In the genomic region with DNA sequence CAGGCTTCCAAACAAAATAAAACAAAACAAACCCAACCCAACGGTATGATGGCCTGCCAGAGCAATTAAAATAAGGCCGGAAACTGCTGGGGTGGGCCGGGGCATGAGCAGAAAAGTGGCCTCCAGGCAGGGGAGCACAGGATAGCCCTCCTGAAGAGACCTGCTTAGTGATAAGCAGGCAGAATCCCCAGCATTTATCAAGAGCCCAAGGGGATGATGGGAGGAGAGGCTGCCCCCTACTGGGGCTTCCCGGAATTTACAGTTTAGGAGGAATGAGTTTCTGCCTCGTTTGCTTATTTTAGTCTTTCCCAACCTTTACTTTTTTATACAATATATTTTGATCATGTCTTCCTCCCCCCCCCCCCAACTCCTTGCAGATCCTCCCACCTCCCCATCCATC, we compare ENCODE assay signal across 18 mouse cellular contexts. TPM values are rescaled to one million over a fixed set of nuclear protein-coding genes. Genes with fewer than 3 reads are reported as not detected.
DNase-seq lines count a peak whose midpoint lies in the region; ATAC-seq and TF ChIP-seq lines count a peak whose summit lies in the region.
"Had no signal": no experiment of that assay in that cellular context is flagged by ENCODE, and none has a peak within 500 bp of the region (broad histone marks: within the 10 kb centered on the region; RNA-seq: fewer than 3 reads in every experiment).

No protein-coding gene starts in this region.

- no peak for TF ChIP-seq EP300 in heart, adult 2 months (IDR thresholded peaks at IDR 0.05; ENCODE audit: insufficient read depth, low read depth, low read length)
- no peak for TF ChIP-seq EP300 in lung, postnatal 0 days (IDR thresholded peaks at IDR 0.05)

- H3K4me3 ChIP-seq in heart, adult 2 months, result no peak overlapping the region
- H3K4me3 ChIP-seq in heart, embryonic 10.5 days, result no peak overlapping the region
- no peak overlapping the region for H3K4me3 ChIP-seq in lung, postnatal 0 days (ENCODE audit: low read depth, low read length)
- H3K4me3 ChIP-seq: embryonic facial prominence, embryonic 15.5 days; hindbrain, embryonic 10.5 days; lung, embryonic 15.5 days had no signal

- no peaks in the 10 kb centered on the region for H3K4me1 ChIP-seq in heart, adult 2 months (ENCODE audit: control insufficient read depth, insufficient read depth, low read length)
- no peaks in the 10 kb centered on the region for H3K4me1 ChIP-seq in heart, embryonic 10.5 days
- no peaks in the 10 kb centered on the region for H3K4me1 ChIP-seq in lung, postnatal 0 days (ENCODE audit: insufficient read depth, low read depth, low read length)
- H3K4me1 ChIP-seq: embryonic facial prominence, embryonic 15.5 days had no signal

- TF ChIP-seq CTCF in heart, adult 2 months (IDR thresholded peaks at IDR 0.05), result peak; percentile 51
- TF ChIP-seq CTCF in lung, postnatal 0 days (IDR thresholded peaks at IDR 0.05), result peak; percentile 26; the same call in 1 of the 2 replicates

- WGBS in heart, adult 2 months, result 87% methylated on average over 5 of the region's 5 CpGs
- WGBS in heart, embryonic 10.5 days, result 75% methylated on average over 5 of the region's 5 CpGs
- 82% methylated on average over 5 of the region's 5 CpGs for WGBS in lung, postnatal 0 days

- H3K36me3 ChIP-seq in heart, adult 2 months (ENCODE audit: control insufficient read depth, insufficient read depth, low read length), result no peaks in the 10 kb centered on the region
- H3K36me3 ChIP-seq in heart, embryonic 10.5 days, result no peaks in the 10 kb centered on the region
- no peaks in the 10 kb centered on the region for H3K36me3 ChIP-seq in lung, postnatal 0 days (ENCODE audit: insufficient read depth, low read length)
- H3K36me3 ChIP-seq: embryonic facial prominence, embryonic 15.5 days; hindbrain, embryonic 10.5 days; lung, embryonic 15.5 days had no signal

- H3K9ac ChIP-seq in heart, adult 2 months (ENCODE audit: low read depth, low read length), result no peak overlapping the region
- H3K9ac ChIP-seq in lung, postnatal 0 days (replicated peaks; ENCODE audit: low read depth), result no peak overlapping the region
- H3K9ac ChIP-seq: embryonic facial prominence, embryonic 15.5 days; lung, embryonic 15.5 days had no signal

- H3K9me3 ChIP-seq in heart, embryonic 10.5 days, result no peaks in the 10 kb centered on the region
- H3K9me3 ChIP-seq in lung, postnatal 0 days (ENCODE audit: low read length), result no peaks in the 10 kb centered on the region
- H3K9me3 ChIP-seq: embryonic facial prominence, embryonic 15.5 days; hindbrain, embryonic 10.5 days; lung, embryonic 15.5 days had no signal

- no peak for ATAC-seq in lung, postnatal 0 days
- ATAC-seq in megakaryocyte progenitor cell, adult 5-6 weeks (replicated peaks; ENCODE audit: poor library complexity), result 0 out of 2 replicates have a peak, but pooled peaks have one; percentile 35
- ATAC-seq: midbrain, embryonic 16.5 days had no signal

- H3K27me3 ChIP-seq in heart, adult 2 months (ENCODE audit: control insufficient read depth, insufficient read depth, low read length), result no peaks in the 10 kb centered on the region
- peaks cover 10% of the 10 kb centered on the region for H3K27me3 ChIP-seq in heart, embryonic 10.5 days (ENCODE audit: insufficient read depth, poor library complexity, severe bottlenecking)
- H3K27me3 ChIP-seq in lung, postnatal 0 days (replicated peaks; ENCODE audit: insufficient read depth, low read length), result no peaks in the 10 kb centered on the region
- H3K27me3 ChIP-seq: lung, embryonic 15.5 days had no signal

- no peak overlapping the region for H3K4me2 ChIP-seq in lung, postnatal 0 days (replicated peaks; ENCODE audit: low read depth, low read length)
- H3K4me2 ChIP-seq: embryonic facial prominence, embryonic 15.5 days; lung, embryonic 15.5 days had no signal

- TF ChIP-seq POLR2A in heart, adult 2 months (IDR thresholded peaks at IDR 0.05; ENCODE audit: insufficient read depth, low read depth, low read length), result no peak

- DNase-seq in heart, adult 2 months, result no peak
- no peak for DNase-seq in heart, embryonic 10.5 days (ENCODE audit: low spot score)
- no peak for DNase-seq in lung, postnatal 0 days (ENCODE audit: low spot score)
- no peak for DNase-seq in lung, postnatal 4 days
- peak; percentile 50 for DNase-seq in ES-CJ7 (ENCODE audit: low read depth, low spot score)
- DNase-seq in gastrocnemius, adult 18-20 months (ENCODE audit: low spot score), result no peak
- DNase-seq in spleen, postnatal 4 days (ENCODE audit: low spot score in 2 of 2), result no peak
- DNase-seq: adrenal gland, adult 8-10 months; cerebellum, postnatal 14 days; kidney, postnatal 14 days; right cerebral cortex, postnatal 4 days had no signal

- intact Hi-C loops in heart, adult 2 months (cut with DNase I), result no loop called here

- no peak overlapping the region for H3K27ac ChIP-seq in heart, adult 2 months
- H3K27ac ChIP-seq in heart, embryonic 10.5 days, result no peak overlapping the region
- no peak overlapping the region for H3K27ac ChIP-seq in lung, postnatal 0 days (ENCODE audit: low read length)
- H3K27ac ChIP-seq: embryonic facial prominence, embryonic 15.5 days; hindbrain, embryonic 10.5 days; lung, embryonic 15.5 days had no signal

- no peaks in the 10 kb centered on the region for H3K79me2 ChIP-seq in heart, adult 2 months (replicated peaks; ENCODE audit: control insufficient read depth, insufficient read depth, low read length)

RNA-seq across cellular contexts. Expression of a gene that starts 37.3 kb away (rescaled TPM):
- not detected for total RNA-seq in heart, adult 2 months (2021)
- polyA plus RNA-seq in heart, adult 2 months (2012; rRNA removed), result 0.09 TPM in 1 of 2 replicates, not detected in the other
- not detected in 2 replicates for polyA plus RNA-seq in heart, embryonic 10.5 days (2016; fragmentation: Nextera tagmentation; extraction: Ambion mirVana)
- not detected in 2 replicates for polyA plus RNA-seq in lung, postnatal 0 days (2015; fragmentation: Nextera tagmentation; extraction: Ambion mirVana)
- total RNA-seq in megakaryocyte progenitor cell, adult 5-6 weeks (2015), result not detected in 2 replicates
- not detected in 2 replicates for total RNA-seq in megakaryocyte progenitor cell, adult 5-6 weeks (2017)
- not detected for total RNA-seq in gastrocnemius, adult 18-20 months (2021)
- total RNA-seq: neutrophil, adult 5-6 weeks had no signal
- polyA plus RNA-seq: lung, embryonic 15.5 days; thymus, postnatal 0 days had no signal

RNA-seq across cellular contexts. Expression of a gene that starts 59.4 kb away (rescaled TPM):
- 100 to 1,000 TPM; 457 to 528 TPM for total RNA-seq in heart, adult 2 months (2021)
- 1,018 and 1,107 TPM in 2 replicates for polyA plus RNA-seq in heart, adult 2 months (2012; rRNA removed)
- 1,047 and 1,189 TPM in 2 replicates for polyA plus RNA-seq in heart, embryonic 10.5 days (2016; fragmentation: Nextera tagmentation; extraction: Ambion mirVana)
- polyA plus RNA-seq in lung, postnatal 0 days (2015; fragmentation: Nextera tagmentation; extraction: Ambion mirVana), result 616 and 675 TPM in 2 replicates
- total RNA-seq in megakaryocyte progenitor cell, adult 5-6 weeks (2015), result 3,721 and 3,879 TPM in 2 replicates
- total RNA-seq in megakaryocyte progenitor cell, adult 5-6 weeks (2017), result 5,290 and 6,669 TPM in 2 replicates
- 100 to 1,000 TPM; 401 to 460 TPM for total RNA-seq in gastrocnemius, adult 18-20 months (2021)

Comparison
In these comparisons a context has a peak if more than half of its experiments do, and no peak if none do; other contexts are left out.
1. RNA of a gene that starts 59.4 kb away (total RNA-seq): 3,721 to 6,669 TPM in megakaryocyte progenitor cell, adult 5-6 weeks; 457 to 528 TPM in heart, adult 2 months and 401 to 460 TPM in gastrocnemius, adult 18-20 months; every median in the first group is over 4 times any median in the second.